Mouse (Mus musculus): ENCODE data around the gene Pax8. TPM values are rescaled to one million over a fixed set of nuclear protein-coding genes. Genes with fewer than 3 reads are reported as not detected.

Pax8 gene
- total RNA-seq, 1 experiment from 2014 or later, result not detected

Other genes starting within 250 kb of the Pax8 start
- not detected in 2 replicates for gene Il1f5, start 198.6 kb downstream of the Pax8 start, total RNA-seq (2021)
- gene Il1f10, start 184.4 kb downstream of the Pax8 start, total RNA-seq (2021), result not detected in 2 replicates
- gene Il1rn, start 138.7 kb downstream of the Pax8 start, total RNA-seq (2021), result 0.56 and 1.0 TPM in 2 replicates
- gene Psd4, start 108.0 kb downstream of the Pax8 start, total RNA-seq (2021), result 3.7 and 7.9 TPM in 2 replicates

Data from adrenal gland, postnatal 14 days (tissue).